Mouse (Mus musculus): Measurements from ENCODE around the gene Mat2b.

Mat2b gene

DNA sequence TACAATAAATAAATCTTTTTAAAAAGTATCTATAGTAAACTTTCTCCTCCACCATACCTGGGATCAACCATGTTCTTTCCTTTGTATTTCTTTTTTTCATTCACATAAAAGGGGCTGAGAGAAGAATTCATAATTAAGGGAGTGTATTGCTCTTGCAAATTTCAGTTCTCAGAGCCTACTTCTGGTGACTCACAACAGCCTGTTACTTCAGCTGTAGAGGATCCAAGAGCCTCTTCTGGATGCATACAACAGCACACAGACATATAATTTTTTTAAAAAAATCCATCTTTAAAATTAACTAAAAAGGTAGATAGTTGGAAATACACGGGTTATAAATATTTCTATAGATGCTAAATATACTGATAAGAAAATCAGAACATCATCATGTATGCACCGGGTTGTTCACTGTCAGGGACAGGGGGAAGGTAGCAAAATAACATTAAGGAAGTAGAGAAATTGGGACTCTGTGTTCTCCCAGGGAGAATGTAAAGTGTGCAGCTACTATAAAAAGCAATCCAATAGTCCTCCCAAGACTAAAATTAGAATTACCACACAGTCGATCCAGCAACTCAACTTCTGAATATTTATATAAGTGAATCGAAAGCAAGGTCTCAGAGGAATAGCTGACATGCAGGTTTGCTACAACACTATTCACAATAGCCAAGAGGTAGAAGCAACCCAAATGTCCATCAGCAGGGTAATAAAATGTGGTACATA is 19.8 kb downstream of the Mat2b start:
- in situ Hi-C loops (cut with MboI, MseI) = no loop called here

DNA sequence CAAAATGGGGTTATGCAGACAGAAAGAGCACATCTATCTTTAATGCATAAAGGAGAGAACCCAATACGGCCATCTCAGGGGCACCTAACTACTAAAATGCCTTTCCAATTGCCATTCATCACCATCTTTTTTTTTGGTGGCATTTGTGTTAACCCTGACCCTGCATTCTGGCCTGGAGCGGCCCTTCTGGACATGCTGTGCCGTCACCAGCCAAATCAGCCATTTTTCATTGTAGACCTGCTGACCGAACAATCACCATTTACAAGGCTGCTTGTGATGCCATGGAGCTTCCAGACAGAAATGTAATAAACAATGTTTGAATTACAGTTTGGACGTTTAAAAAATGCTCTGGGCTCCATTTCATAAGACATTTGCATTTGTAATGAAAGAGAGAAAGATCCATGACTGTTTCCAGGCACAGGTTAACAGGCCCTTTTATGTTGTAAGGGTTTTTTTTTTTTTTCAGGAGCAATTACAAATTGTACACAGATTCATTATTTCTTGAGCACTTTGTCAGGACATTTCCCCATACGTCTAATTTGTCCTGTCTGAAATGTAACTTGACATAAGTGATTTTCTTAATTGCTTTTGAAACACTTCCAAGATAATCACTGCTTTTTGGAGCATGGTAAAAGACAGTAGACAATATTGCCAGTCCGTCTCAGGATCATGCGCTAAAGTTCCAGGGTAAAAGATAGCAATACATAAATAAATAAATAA is 45.1 kb downstream of the Mat2b start:
- in situ Hi-C loops (cut with MboI, MseI) = no loop called here

DNA sequence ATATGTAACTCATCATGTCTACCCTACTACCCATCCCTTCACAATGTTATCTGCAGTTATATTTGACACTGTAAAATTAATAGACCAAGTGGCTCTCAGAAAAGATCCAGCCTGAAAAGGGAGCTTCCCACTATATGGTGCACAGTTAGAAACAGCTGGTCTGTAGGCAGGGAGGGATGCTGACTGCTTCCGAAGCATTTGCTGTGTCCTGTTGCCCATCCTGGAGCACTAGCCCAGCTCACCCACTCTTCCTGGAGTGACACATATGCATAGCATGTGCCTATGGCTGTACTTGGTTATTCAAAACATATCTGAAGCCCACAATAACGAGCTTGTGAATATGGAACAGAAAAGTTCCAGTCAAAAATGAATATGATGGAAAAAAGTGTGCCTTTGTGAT is 47.8 kb downstream of the Mat2b start:
- in situ Hi-C loops (cut with MboI, MseI) = no loop called here

Data from T-helper 17 cell (primary cell).